In the genomic region with DNA sequence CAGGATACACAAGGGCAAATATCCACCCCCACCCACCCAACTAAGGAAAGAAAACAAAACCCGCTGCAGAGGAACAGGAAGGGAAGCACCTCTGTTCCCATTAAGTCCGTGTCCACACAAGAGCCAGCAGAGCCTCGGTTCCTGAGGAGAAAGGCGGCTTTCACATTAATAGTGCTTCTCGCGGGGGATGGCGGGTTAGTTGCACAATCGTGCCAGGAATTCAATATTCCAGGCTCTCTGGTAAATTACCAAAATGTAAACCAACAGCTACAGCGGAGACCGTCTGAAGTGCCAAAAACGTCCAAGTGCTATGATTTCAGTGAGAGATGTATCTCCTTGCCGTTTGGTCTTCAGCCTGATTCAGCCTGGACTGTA, we compare ENCODE assay signal across 20 mouse cellular contexts. TPM values are rescaled to one million over a fixed set of nuclear protein-coding genes. Genes with fewer than 3 reads are reported as not detected.
DNase-seq lines count a peak whose midpoint lies in the region; ATAC-seq and TF ChIP-seq lines count a peak whose summit lies in the region.
"Had no signal": no experiment of that assay in that cellular context is flagged by ENCODE, and none has a peak within 500 bp of the region (broad histone marks: within the 10 kb centered on the region; RNA-seq: fewer than 3 reads in every experiment).

No protein-coding gene starts in this region.

- WGBS in embryonic facial prominence, embryonic 14.5 days: 55% methylated on average over 12 of the region's 12 CpGs
- WGBS in embryonic facial prominence, embryonic 10.5 days: 86% methylated on average over 12 of the region's 12 CpGs
- WGBS in heart, postnatal 0 days: 77% methylated on average over 12 of the region's 12 CpGs
- 80% methylated on average over 12 of the region's 12 CpGs for WGBS in midbrain, embryonic 14.5 days
- 83% methylated on average over 12 of the region's 12 CpGs for WGBS in midbrain, embryonic 11.5 days

- no peak for TF ChIP-seq CTCF in heart, postnatal 0 days (IDR thresholded peaks at IDR 0.05; ENCODE audit: low read depth)
- TF ChIP-seq CTCF in layer of hippocampus, adult 2 months (conservative IDR thresholded peaks at IDR 0.05): no peak

- peak; percentile 46 for DNase-seq in embryonic facial prominence, embryonic 14.5 days (ENCODE audit: low spot score)
- no peak for DNase-seq in embryonic facial prominence, embryonic 10.5 days (ENCODE audit: low spot score)
- DNase-seq in heart, postnatal 0 days (ENCODE audit: low spot score): no peak
- DNase-seq in heart, postnatal 25 days (ENCODE audit: low spot score): no peak
- DNase-seq in layer of hippocampus, adult 2 months (ENCODE audit: low spot score in 2 of 2): no peak
- no peak for DNase-seq in layer of hippocampus, adult 9-11 months
- DNase-seq in midbrain, embryonic 14.5 days: peak; percentile 34
- DNase-seq in midbrain, embryonic 11.5 days (ENCODE audit: low spot score, missing footprints): no peak
- DNase-seq: adrenal gland, adult 2 months; cerebellum, adult 9-11 months; kidney, adult 9 months; kidney, postnatal 4 days; right cerebral cortex, postnatal 14 days; spleen, adult 18-20 months; thymus, postnatal 36 days had no signal

- H3K4me3 ChIP-seq in embryonic facial prominence, embryonic 14.5 days (ENCODE audit: low read depth, low read length): no peak overlapping the region
- no peak overlapping the region for H3K4me3 ChIP-seq in embryonic facial prominence, embryonic 10.5 days
- H3K4me3 ChIP-seq in heart, postnatal 0 days (ENCODE audit: low read depth, low read length): no peak overlapping the region
- peak overlapping the region; percentile 41 for H3K4me3 ChIP-seq in layer of hippocampus, adult 2 months
- H3K4me3 ChIP-seq in midbrain, embryonic 14.5 days (replicated peaks; ENCODE audit: low read depth, low read length): no peak overlapping the region
- no peak overlapping the region for H3K4me3 ChIP-seq in midbrain, embryonic 11.5 days (ENCODE audit: low read depth, low read length)
- H3K4me3 ChIP-seq: embryonic facial prominence, embryonic 12.5 days; heart, embryonic 15.5 days; midbrain, embryonic 13.5 days; neural tube, embryonic 15.5 days had no signal

- no peaks in the 10 kb centered on the region for H3K9me3 ChIP-seq in embryonic facial prominence, embryonic 14.5 days (ENCODE audit: control insufficient read depth, low read length)
- H3K9me3 ChIP-seq in embryonic facial prominence, embryonic 10.5 days: no peaks in the 10 kb centered on the region
- H3K9me3 ChIP-seq in heart, postnatal 0 days (replicated peaks; ENCODE audit: control insufficient read depth, low read length): no peaks in the 10 kb centered on the region
- H3K9me3 ChIP-seq in midbrain, embryonic 14.5 days (ENCODE audit: control insufficient read depth, low read length): no peaks in the 10 kb centered on the region
- no peaks in the 10 kb centered on the region for H3K9me3 ChIP-seq in midbrain, embryonic 11.5 days (ENCODE audit: control insufficient read depth, low read length)
- H3K9me3 ChIP-seq: embryonic facial prominence, embryonic 12.5 days; heart, embryonic 15.5 days; midbrain, embryonic 13.5 days; neural tube, embryonic 15.5 days had no signal

- intact Hi-C loops in heart, postnatal 25 days (cut with DNase I): no loop called here

- no peak overlapping the region for H3K4me2 ChIP-seq in embryonic facial prominence, embryonic 14.5 days (ENCODE audit: low read depth, low read length)
- H3K4me2 ChIP-seq in heart, postnatal 0 days (ENCODE audit: low read depth, low read length): peak overlapping the region; percentile 12; the same call in 1 of the 2 replicates
- no peak overlapping the region for H3K4me2 ChIP-seq in midbrain, embryonic 14.5 days (ENCODE audit: low read length)
- no peak overlapping the region for H3K4me2 ChIP-seq in midbrain, embryonic 11.5 days
- H3K4me2 ChIP-seq: embryonic facial prominence, embryonic 12.5 days; heart, embryonic 15.5 days; midbrain, embryonic 13.5 days; neural tube, embryonic 15.5 days had no signal

- no peak for ATAC-seq in embryonic facial prominence, embryonic 14.5 days (ENCODE audit: low read depth)
- ATAC-seq in heart, postnatal 0 days (ENCODE audit: insufficient read depth, low read depth): no peak
- ATAC-seq in midbrain, embryonic 14.5 days (ENCODE audit: low FRiP score, low TSS enrichment): no peak
- no peak for ATAC-seq in midbrain, embryonic 11.5 days (ENCODE audit: low FRiP score)
- ATAC-seq: midbrain, embryonic 13.5 days had no signal

- no peaks in the 10 kb centered on the region for H3K36me3 ChIP-seq in embryonic facial prominence, embryonic 14.5 days (ENCODE audit: control insufficient read depth, insufficient read depth, low read length)
- no peaks in the 10 kb centered on the region for H3K36me3 ChIP-seq in embryonic facial prominence, embryonic 10.5 days (replicated peaks)
- H3K36me3 ChIP-seq in heart, postnatal 0 days (replicated peaks; ENCODE audit: control insufficient read depth, insufficient read depth, low read length): no peaks in the 10 kb centered on the region
- no peaks in the 10 kb centered on the region for H3K36me3 ChIP-seq in midbrain, embryonic 14.5 days (ENCODE audit: control insufficient read depth, insufficient read depth, low read length)
- no peaks in the 10 kb centered on the region for H3K36me3 ChIP-seq in midbrain, embryonic 11.5 days (ENCODE audit: control insufficient read depth, insufficient read depth, low read length)
- H3K36me3 ChIP-seq: embryonic facial prominence, embryonic 12.5 days; heart, embryonic 15.5 days; midbrain, embryonic 13.5 days; neural tube, embryonic 15.5 days had no signal

- TF ChIP-seq EP300 in heart, postnatal 0 days (IDR thresholded peaks at IDR 0.05; ENCODE audit: low read depth): no peak

- no peak overlapping the region for H3K9ac ChIP-seq in embryonic facial prominence, embryonic 14.5 days (ENCODE audit: low read depth, low read length)
- no peak overlapping the region for H3K9ac ChIP-seq in heart, postnatal 0 days (replicated peaks; ENCODE audit: low read depth, low read length)
- H3K9ac ChIP-seq in midbrain, embryonic 14.5 days (replicated peaks; ENCODE audit: low read length): no peak overlapping the region
- H3K9ac ChIP-seq in midbrain, embryonic 11.5 days (ENCODE audit: low read length): no peak overlapping the region
- H3K9ac ChIP-seq: embryonic facial prominence, embryonic 12.5 days; heart, embryonic 15.5 days; liver, embryonic 14.5 days; midbrain, embryonic 13.5 days; neural tube, embryonic 15.5 days had no signal

- peaks cover 15% of the 10 kb centered on the region for H3K4me1 ChIP-seq in embryonic facial prominence, embryonic 14.5 days (ENCODE audit: control insufficient read depth, insufficient read depth, low read length)
- peaks cover 5% of the 10 kb centered on the region; the same call in 1 of the 2 replicates for H3K4me1 ChIP-seq in embryonic facial prominence, embryonic 10.5 days
- H3K4me1 ChIP-seq in heart, postnatal 0 days (ENCODE audit: control insufficient read depth, insufficient read depth): 0 out of 2 replicates have a peak, but pooled peaks cover 4% of the 10 kb centered on the region
- no peaks in the 10 kb centered on the region for H3K4me1 ChIP-seq in midbrain, embryonic 14.5 days (ENCODE audit: control insufficient read depth, insufficient read depth, low read length)
- no peaks in the 10 kb centered on the region; the same call in 1 of the 2 replicates for H3K4me1 ChIP-seq in midbrain, embryonic 11.5 days (ENCODE audit: control insufficient read depth, insufficient read depth, low read length)

- no peaks in the 10 kb centered on the region for H3K27me3 ChIP-seq in embryonic facial prominence, embryonic 14.5 days (replicated peaks; ENCODE audit: control insufficient read depth, insufficient read depth, low read length)
- no peaks in the 10 kb centered on the region for H3K27me3 ChIP-seq in embryonic facial prominence, embryonic 10.5 days (replicated peaks; ENCODE audit: low read depth, poor library complexity, severe bottlenecking)
- no peaks in the 10 kb centered on the region for H3K27me3 ChIP-seq in heart, postnatal 0 days (ENCODE audit: control insufficient read depth, insufficient read depth, low read length)
- H3K27me3 ChIP-seq in midbrain, embryonic 14.5 days (ENCODE audit: control insufficient read depth, insufficient read depth, low read length): no peaks in the 10 kb centered on the region
- no peaks in the 10 kb centered on the region for H3K27me3 ChIP-seq in midbrain, embryonic 11.5 days (ENCODE audit: control insufficient read depth, insufficient read depth, low read length)
- H3K27me3 ChIP-seq: embryonic facial prominence, embryonic 12.5 days; heart, embryonic 15.5 days; midbrain, embryonic 13.5 days; neural tube, embryonic 15.5 days had no signal

- H3K27ac ChIP-seq in embryonic facial prominence, embryonic 14.5 days (replicated peaks; ENCODE audit: low read depth, low read length): no peak overlapping the region
- no peak overlapping the region for H3K27ac ChIP-seq in embryonic facial prominence, embryonic 10.5 days (replicated peaks)
- no peak overlapping the region for H3K27ac ChIP-seq in heart, postnatal 0 days (ENCODE audit: low read depth)
- peak overlapping the region; percentile 37; the same call in 1 of the 2 replicates for H3K27ac ChIP-seq in layer of hippocampus, adult 2 months
- no peak overlapping the region for H3K27ac ChIP-seq in midbrain, embryonic 14.5 days (replicated peaks; ENCODE audit: low read depth, low read length)
- no peak overlapping the region for H3K27ac ChIP-seq in midbrain, embryonic 11.5 days (ENCODE audit: low read depth, low read length)
- H3K27ac ChIP-seq: embryonic facial prominence, embryonic 12.5 days; heart, embryonic 15.5 days; liver, embryonic 14.5 days; midbrain, embryonic 13.5 days had no signal

RNA-seq across cellular contexts. Expression of a gene that starts 46.8 kb away (rescaled TPM):
- polyA plus RNA-seq in embryonic facial prominence, embryonic 14.5 days (2014; fragmentation: Nextera tagmentation; extraction: Ambion mirVana): 3.6 and 3.8 TPM in 2 replicates
- 1.1 and 1.2 TPM in 2 replicates for polyA plus RNA-seq in embryonic facial prominence, embryonic 10.5 days (2016; fragmentation: Nextera tagmentation; extraction: Ambion mirVana)
- total RNA-seq in heart, postnatal 0 days (2014; rRNA removed; ENCODE audit: low replicate concordance): 15.0 and 19.5 TPM in 2 replicates
- polyA plus RNA-seq in heart, postnatal 0 days (2015; fragmentation: Nextera tagmentation; extraction: Ambion mirVana): 8.2 and 10.3 TPM in 2 replicates
- 10 to 100 TPM; 35.1 to 36.0 TPM for total RNA-seq in heart, postnatal 25 days (2021)
- 100 to 1,000 TPM; 128 to 131 TPM for total RNA-seq in layer of hippocampus, adult 2 months (2021)
- 7.3 and 8.7 TPM in 2 replicates for polyA plus RNA-seq in midbrain, embryonic 14.5 days (2014; fragmentation: Nextera tagmentation; extraction: Ambion mirVana)
- polyA plus RNA-seq in midbrain, embryonic 11.5 days (2014; fragmentation: Nextera tagmentation; extraction: Ambion mirVana): 1.4 and 1.7 TPM in 2 replicates

Comparison
In these comparisons a context has a peak if more than half of its experiments do, and no peak if none do; other contexts are left out.
1. DNase-seq: peak in embryonic facial prominence, embryonic 14.5 days (single experiment) and midbrain, embryonic 14.5 days (single experiment); none in embryonic facial prominence, embryonic 10.5 days (single experiment), heart, postnatal 0 days (single experiment), heart, postnatal 25 days (single experiment), layer of hippocampus, adult 2 months (0 of 2), layer of hippocampus, adult 9-11 months (single experiment) and midbrain, embryonic 11.5 days (single experiment).